Mouse (Mus musculus): ENCODE data around the gene Epsti1.

DNA sequence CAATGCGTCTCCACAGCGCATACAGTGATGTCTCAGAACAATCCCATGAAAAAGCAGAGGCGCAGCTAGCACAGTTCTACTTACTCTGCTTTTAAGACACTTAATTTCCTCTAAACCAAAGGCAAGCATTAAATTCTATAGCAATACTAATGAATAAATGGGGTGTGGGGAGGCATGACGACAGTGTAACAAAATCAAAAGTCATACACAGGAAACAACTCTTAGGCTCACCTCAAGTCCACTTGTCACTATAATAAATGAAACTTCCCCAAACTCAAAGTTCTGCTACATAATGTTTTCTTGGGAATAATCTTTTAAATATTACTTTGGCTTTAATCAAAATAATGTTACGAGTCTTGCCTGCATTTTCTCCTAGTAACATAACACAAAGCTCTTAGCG lies 39.5 kb upstream of the Epsti1 start:
- TF ChIP-seq CTCF (IDR thresholded peaks at IDR 0.05) = no peak
- no peak for TF ChIP-seq EP300 (IDR thresholded peaks at IDR 0.05; ENCODE audit: insufficient read depth, low read depth, low read length)
- TF ChIP-seq POLR2A (IDR thresholded peaks at IDR 0.05; ENCODE audit: insufficient read depth, low read depth, low read length) = no peak
